Mouse (Mus musculus) embryonic facial prominence, embryonic 15.5 days (tissue): ENCODE results near the gene Smurf1. TPM values are rescaled to one million over a fixed set of nuclear protein-coding genes. Genes with fewer than 3 reads are reported as not detected.

Experiments
- ATAC-seq: fragments of 200-750 bp; cut with Nextera tagmentation; 2 replicates; pipeline ENCODE4 v1.8.0; 2017; ENCODE audit warnings: low read depth, moderate TSS enrichment; ENCODE audit not compliant: insufficient number of reproducible peaks, low FRiP score, low TSS enrichment
- H3K27ac ChIP-seq: fragments of 300-500 bp; sonication (generic); replicated peaks from 2 replicates; pipeline ENCODE4 v1.5.1; 2015; ENCODE audit warnings: mild to moderate bottlenecking, inconsistent platforms
- H3K27me3 ChIP-seq: fragments of 300-500 bp; sonication (generic); 2 replicates; pipeline ENCODE4 v1.6.1; 2015; ENCODE audit warnings: inconsistent platforms
- H3K36me3 ChIP-seq: fragments of 300-500 bp; sonication (generic); 2 replicates; pipeline ENCODE4 v1.6.1; 2015; ENCODE audit warnings: mild to moderate bottlenecking, inconsistent platforms
- H3K4me1 ChIP-seq: fragments of 300-500 bp; sonication (generic); 2 replicates; pipeline ENCODE4 v1.6.1; 2015; ENCODE audit warnings: inconsistent platforms
- H3K4me2 ChIP-seq: fragments of 300-500 bp; sonication (generic); replicated peaks from 2 replicates; pipeline ENCODE4 v1.6.1; 2015; ENCODE audit warnings: mild to moderate bottlenecking, inconsistent platforms
- H3K4me3 ChIP-seq: fragments of 300-500 bp; sonication (generic); replicated peaks from 2 replicates; pipeline ENCODE4 v1.5.1; 2015; ENCODE audit warnings: mild to moderate bottlenecking, inconsistent platforms
- H3K9ac ChIP-seq: fragments of 300-500 bp; sonication (generic); 2 replicates; pipeline ENCODE4 v1.6.1; 2015; ENCODE audit warnings: inconsistent platforms
- H3K9me3 ChIP-seq: fragments of 300-500 bp; sonication (generic); replicated peaks from 2 replicates; pipeline ENCODE4 v1.6.1; 2016; ENCODE audit warnings: inconsistent platforms
- WGBS: fragments of 180-500 bp; shearing (Covaris S2); methylation state at CpG from one replicate; pipeline ENCODE4 v1.1.7; 2015; 5-methylcytosine and 5-hydroxymethylcytosine counted together
- polyA plus RNA-seq: library from polyadenylated mRNA; unstranded; fragments of >200 nt; fragmentation: Nextera tagmentation; extraction: Ambion mirVana; gene quantifications from 2 replicates; pipeline ENCODE4 v1.2.1, GENCODE M21; 2015

The Smurf1 gene
- polyA plus RNA-seq, 1 experiment from 2014 or later, result 18.5 TPM

GRCm38 (mm10) chr5:144987561-144987960 lies 21.9 kb upstream of the Smurf1 start:
- Histone ChIP-seq H3K36me3 (no peaks in the 10 kb centered on the region), H3K9ac (no peak overlapping the region), H3K9me3 (no peaks in the 10 kb centered on the region), H3K4me3 (no peak overlapping the region), H3K4me1 (no peaks in the 10 kb centered on the region), H3K27ac (no peak overlapping the region), H3K27me3 (no peaks in the 10 kb centered on the region), H3K4me2 (no peak overlapping the region)
- WGBS, result 83% methylated on average over 13 of the region's 13 CpGs
- no peak for ATAC-seq

- Histone ChIP-seq H3K4me3 (no peak overlapping the region), H3K4me1 (no peaks in the 10 kb centered on the region), H3K27me3 (no peaks in the 10 kb centered on the region), H3K9ac (no peak overlapping the region), H3K9me3 (no peaks in the 10 kb centered on the region), H3K36me3 (no peaks in the 10 kb centered on the region), H3K27ac (no peak overlapping the region), H3K4me2 (no peak overlapping the region)
- no peak for ATAC-seq
- WGBS, result 93% methylated on average over 5 of the region's 5 CpGs
Measured at GRCm38 (mm10) chr5:144984839-144985238, 19.2 kb upstream of the Smurf1 start.

- Histone ChIP-seq H3K4me3 (no peak overlapping the region), H3K4me2 (no peak overlapping the region), H3K36me3 (no peaks in the 10 kb centered on the region), H3K9ac (no peak overlapping the region), H3K27me3 (no peaks in the 10 kb centered on the region), H3K27ac (no peak overlapping the region), H3K4me1 (no peaks in the 10 kb centered on the region), H3K9me3 (no peaks in the 10 kb centered on the region)
- WGBS, result 95% methylated on average over 3 of the region's 3 CpGs
- ATAC-seq, result no peak
Measured at GRCm38 (mm10) chr5:144983227-144983626, 17.6 kb upstream of the Smurf1 start.

- Histone ChIP-seq H3K9ac (no peak overlapping the region), H3K9me3 (no peaks in the 10 kb centered on the region), H3K36me3 (no peaks in the 10 kb centered on the region), H3K4me1 (no peaks in the 10 kb centered on the region), H3K27me3 (no peaks in the 10 kb centered on the region), H3K27ac (0 out of 2 replicates have a peak overlapping the region, but pooled peaks have one; percentile 17), H3K4me2 (no peak overlapping the region), H3K4me3 (no peak overlapping the region)
- 67% methylated on average over 6 of the region's 6 CpGs for WGBS
- ATAC-seq, result 0 out of 2 replicates have a peak, but pooled peaks have one; percentile 16
Measured at GRCm38 (mm10) chr5:144979110-144979509, 13.5 kb upstream of the Smurf1 start.

- H3K9ac ChIP-seq, result no peak overlapping the region
- ATAC-seq, result no peak
- H3K27ac ChIP-seq, result 0 out of 2 replicates have a peak overlapping the region, but pooled peaks have one; percentile 17
- H3K4me1 ChIP-seq, result no peaks in the 10 kb centered on the region
- no peak overlapping the region for H3K4me3 ChIP-seq
- H3K9me3 ChIP-seq, result no peaks in the 10 kb centered on the region
- no peaks in the 10 kb centered on the region for H3K36me3 ChIP-seq
- no peak overlapping the region for H3K4me2 ChIP-seq
- WGBS, result 63% methylated on average over 10 of the region's 10 CpGs
- H3K27me3 ChIP-seq, result no peaks in the 10 kb centered on the region
Measured at GRCm38 (mm10) chr5:144978533-144979107, 13.0 kb upstream of the Smurf1 start.

GRCm38 (mm10) chr5:144971266-144971665 lies 5.6 kb upstream of the Smurf1 start:
- H3K36me3 ChIP-seq, result no peaks in the 10 kb centered on the region
- no peak for ATAC-seq

GRCm38 (mm10) chr5:144964872-144965638 lies 592 bp downstream of the Smurf1 start:
- Histone ChIP-seq H3K4me3 (peak overlapping the region; percentile 92), H3K27ac (peak overlapping the region; percentile 95), H3K27me3 (no peaks in the 10 kb centered on the region), H3K9ac (peak overlapping the region; percentile 97), H3K4me1 (peaks cover 32% of the 10 kb centered on the region), H3K36me3 (no peaks in the 10 kb centered on the region), H3K9me3 (no peaks in the 10 kb centered on the region), H3K4me2 (peak overlapping the region; percentile 58)
- WGBS, result under 1% methylated on average over 26 of the region's 56 CpGs
- ATAC-seq, result peak; percentile 82

More at GRCm38 (mm10) chr5:144971266-144971665, 5.6 kb upstream of the Smurf1 start:
- no peak overlapping the region for H3K9ac ChIP-seq
- H3K4me2 ChIP-seq, result no peak overlapping the region
- no peaks in the 10 kb centered on the region for H3K27me3 ChIP-seq
- H3K27ac ChIP-seq, result no peak overlapping the region
- peaks cover 5% of the 10 kb centered on the region; the same call in 1 of the 2 replicates for H3K4me1 ChIP-seq
- WGBS, result 85% methylated on average over 3 of the region's 3 CpGs
- no peaks in the 10 kb centered on the region for H3K9me3 ChIP-seq
- H3K4me3 ChIP-seq, result no peak overlapping the region

- Histone ChIP-seq H3K9me3 (no peaks in the 10 kb centered on the region), H3K27ac (peak overlapping the region; percentile 95), H3K4me3 (peak overlapping the region; percentile 92), H3K4me2 (peak overlapping the region; percentile 58), H3K4me1 (peaks cover 32% of the 10 kb centered on the region), H3K27me3 (no peaks in the 10 kb centered on the region), H3K9ac (no peak overlapping the region), H3K36me3 (no peaks in the 10 kb centered on the region)
- ATAC-seq, result peak; percentile 32
- 29% methylated on average over 6 of the region's 8 CpGs for WGBS
Measured at GRCm38 (mm10) chr5:144964465-144964864, 1.2 kb downstream of the Smurf1 start.

GRCm38 (mm10) chr5:144963817-144964261 lies 1.8 kb downstream of the Smurf1 start:
- H3K27me3 ChIP-seq, result no peaks in the 10 kb centered on the region
- no peaks in the 10 kb centered on the region for H3K9me3 ChIP-seq
- peak overlapping the region; percentile 29 for H3K4me3 ChIP-seq
- peak overlapping the region; percentile 58 for H3K4me2 ChIP-seq
- peak overlapping the region; percentile 84 for H3K27ac ChIP-seq
- no peaks in the 10 kb centered on the region for H3K36me3 ChIP-seq
- H3K9ac ChIP-seq, result 0 out of 2 replicates have a peak overlapping the region, but pooled peaks have one; percentile 23
- ATAC-seq, result no peak
- 7% methylated on average over 13 of the region's 13 CpGs for WGBS
- peaks cover 38% of the 10 kb centered on the region for H3K4me1 ChIP-seq

- 29% methylated on average over 3 of the region's 3 CpGs for WGBS
- no peak for ATAC-seq
- peaks cover 41% of the 10 kb centered on the region for H3K4me1 ChIP-seq
Measured at GRCm38 (mm10) chr5:144963401-144963800, 2.2 kb downstream of the Smurf1 start.

GRCm38 (mm10) chr5:144958271-144958670 lies 7.4 kb downstream of the Smurf1 start:
- no peak overlapping the region for H3K4me3 ChIP-seq
- 78% methylated on average over 9 of the region's 9 CpGs for WGBS

More at GRCm38 (mm10) chr5:144963401-144963800, 2.2 kb downstream of the Smurf1 start:
- Histone ChIP-seq H3K9ac (0 out of 2 replicates have a peak overlapping the region, but pooled peaks have one; percentile 23), H3K27me3 (no peaks in the 10 kb centered on the region), H3K27ac (peak overlapping the region; percentile 84), H3K4me3 (peak overlapping the region; percentile 29), H3K36me3 (no peaks in the 10 kb centered on the region), H3K4me2 (peak overlapping the region; percentile 58), H3K9me3 (no peaks in the 10 kb centered on the region)

More at GRCm38 (mm10) chr5:144958271-144958670, 7.4 kb downstream of the Smurf1 start:
- Histone ChIP-seq H3K9ac (no peak overlapping the region), H3K36me3 (no peaks in the 10 kb centered on the region), H3K9me3 (no peaks in the 10 kb centered on the region), H3K4me1 (peaks cover 39% of the 10 kb centered on the region), H3K27me3 (no peaks in the 10 kb centered on the region), H3K27ac (no peak overlapping the region), H3K4me2 (no peak overlapping the region)
- ATAC-seq, result no peak
